Mouse (Mus musculus) kidney, adult 2 months (tissue): Measurements from ENCODE around the gene Xpr1. TPM values are rescaled to one million over a fixed set of nuclear protein-coding genes. Genes with fewer than 3 reads are reported as not detected.

ENCODE experiments used
- DNase-seq: peaks from one replicate; pipeline ENCODE4 v3.0.0; 2021
- H3K27ac ChIP-seq: fragments of 200-500 bp; 2 replicates; pipeline ENCODE4 v1.5.1; 2012; ENCODE audit warnings: low read depth, low read length, control low read depth, inconsistent platforms; ENCODE audit not compliant: insufficient read depth
- H3K27me3 ChIP-seq: fragments of 200-500 bp; replicated peaks from 2 replicates; pipeline ENCODE4 v1.6.1; 2012; ENCODE audit warnings: mild to moderate bottlenecking, moderate library complexity, low read length, inconsistent platforms; ENCODE audit not compliant: control insufficient read depth, insufficient read depth
- H3K36me3 ChIP-seq: fragments of 200-500 bp; 2 replicates; pipeline ENCODE4 v1.6.1; 2012; ENCODE audit warnings: mild to moderate bottlenecking, moderate library complexity, low read length, inconsistent platforms; ENCODE audit not compliant: control insufficient read depth, insufficient read depth
- H3K4me1 ChIP-seq: fragments of 200-500 bp; 2 replicates; pipeline ENCODE4 v1.6.1; 2011; ENCODE audit warnings: low read length; ENCODE audit not compliant: control insufficient read depth, insufficient read depth
- H3K4me3 ChIP-seq: fragments of 200-500 bp; 2 replicates; pipeline ENCODE4 v1.5.1; 2011; ENCODE audit warnings: mild to moderate bottlenecking, low read depth, low read length, control low read depth; ENCODE audit not compliant: insufficient read depth
- CTCF ChIP-seq: fragments of 200-500 bp; conservative IDR thresholded peaks from 2 replicates; pipeline ENCODE4 v1.5.1; 2011; ENCODE audit warnings: low read depth, mild to moderate bottlenecking, control low read depth, low read length, moderate library complexity, mixed read lengths; ENCODE audit not compliant: insufficient read depth, insufficient read length
- POLR2A ChIP-seq: fragments of 200-500 bp; IDR thresholded peaks from one replicate; pipeline ENCODE4 v1.6.1; 2011; ENCODE audit warnings: low read depth, low read length, control low read depth
- WGBS: fragments of 180-500 bp; shearing (Covaris S2); methylation state at CpG from one replicate; pipeline ENCODE4 v1.1.7; 2018; 5-methylcytosine and 5-hydroxymethylcytosine counted together
- polyA plus RNA-seq: library from polyadenylated mRNA; depleted of rRNA; stranded (reverse); fragments of >200 nt; gene quantifications from 2 replicates; pipeline ENCODE4 v1.2.3, GENCODE M21; 2012; rRNA removed

Gene Xpr1
- polyA plus RNA-seq, 1 experiment, result 21.8 TPM

- 40% methylated on average over 6 of the region's 6 CpGs for WGBS
- TF ChIP-seq CTCF (no peak), POLR2A (no peak)
Measured at GRCm38 (mm10) chr1:155232786-155233185, 184.4 kb downstream of the Xpr1 start.

GRCm38 (mm10) chr1:155232385-155232784, 184.8 kb downstream of the Xpr1 start:
- peak; percentile 82 for DNase-seq
- Histone ChIP-seq H3K36me3 (peaks cover 2% of the 10 kb centered on the region; the same call in 1 of the 2 replicates), H3K4me3 (no peak overlapping the region), H3K27ac (peak overlapping the region; percentile 62; the same call in 1 of the 2 replicates), H3K27me3 (no peaks in the 10 kb centered on the region), H3K4me1 (peaks cover 66% of the 10 kb centered on the region)
- WGBS, result 40% methylated on average over 12 of the region's 12 CpGs
- no peak for TF ChIP-seq POLR2A
- no peak for TF ChIP-seq CTCF

More at GRCm38 (mm10) chr1:155232786-155233185, 184.4 kb downstream of the Xpr1 start:
- DNase-seq, result no peak
- H3K36me3 ChIP-seq, result peaks cover 2% of the 10 kb centered on the region; the same call in 1 of the 2 replicates
- H3K4me1 ChIP-seq, result peaks cover 70% of the 10 kb centered on the region
- H3K27me3 ChIP-seq, result no peaks in the 10 kb centered on the region
- peak overlapping the region; percentile 62 for H3K27ac ChIP-seq
- no peak overlapping the region for H3K4me3 ChIP-seq

GRCm38 (mm10) chr1:155229464-155230411, 187.5 kb downstream of the Xpr1 start:
- Histone ChIP-seq H3K4me3 (no peak overlapping the region), H3K27me3 (no peaks in the 10 kb centered on the region), H3K27ac (peak overlapping the region; percentile 49), H3K36me3 (peaks cover 2% of the 10 kb centered on the region; the same call in 1 of the 2 replicates), H3K4me1 (peaks cover 47% of the 10 kb centered on the region)
- TF ChIP-seq CTCF (no peak), POLR2A (no peak)
- WGBS, result 24% methylated on average over 14 of the region's 14 CpGs
- peak; percentile 53 for DNase-seq

Other genes with a start within 250 kb of the Xpr1 start
- 92.2 and 98.3 TPM in 2 replicates for gene BC034090, start 173.0 kb downstream of the Xpr1 start, polyA plus RNA-seq
- 75.4 and 92.9 TPM in 2 replicates for gene Acbd6, start 140.7 kb upstream of the Xpr1 start, polyA plus RNA-seq